Mouse (Mus musculus) liver, embryonic 11.5 days (tissue): ENCODE measurements around the gene Acacb. TPM values are rescaled to one million over a fixed set of nuclear protein-coding genes. Genes with fewer than 3 reads are reported as not detected.

Source experiments
- ATAC-seq: fragments of 200-750 bp; cut with Nextera tagmentation; replicated peaks from 2 replicates; pipeline ENCODE4 v1.8.0; 2017; ENCODE audit warnings: moderate number of reproducible peaks, mild to moderate bottlenecking, moderate TSS enrichment, moderate library complexity; ENCODE audit not compliant: low FRiP score
- DNase-seq: peaks from one replicate; pipeline ENCODE4 v3.0.0-alpha.2; 2017; ENCODE audit warnings: low spot score
- H3K27ac ChIP-seq: fragments of 300-500 bp; sonication (generic); 2 replicates; pipeline ENCODE4 v1.5.1; 2014; ENCODE audit warnings: mild to moderate bottlenecking, low read depth, low read length, control low read depth
- H3K27me3 ChIP-seq: fragments of 300-500 bp; sonication (generic); replicated peaks from 2 replicates; pipeline ENCODE4 v1.6.1; 2014; ENCODE audit warnings: low read length, mixed read lengths; ENCODE audit not compliant: control insufficient read depth, insufficient read depth
- H3K36me3 ChIP-seq: fragments of 300-500 bp; sonication (generic); 2 replicates; pipeline ENCODE4 v1.6.1; 2014; ENCODE audit warnings: mild to moderate bottlenecking, low read length, moderate library complexity, mixed read lengths; ENCODE audit not compliant: control insufficient read depth, insufficient read depth
- H3K4me1 ChIP-seq: fragments of 300-500 bp; sonication (generic); replicated peaks from 2 replicates; pipeline ENCODE4 v1.6.1; 2014; ENCODE audit warnings: low read length, mixed read lengths; ENCODE audit not compliant: control insufficient read depth, insufficient read depth
- H3K4me2 ChIP-seq: fragments of 300-500 bp; sonication (generic); 2 replicates; pipeline ENCODE4 v1.6.1; 2014; ENCODE audit warnings: mild to moderate bottlenecking, control low read depth, moderate library complexity
- H3K4me3 ChIP-seq: fragments of 300-500 bp; sonication (generic); 2 replicates; pipeline ENCODE4 v1.5.1; 2014; ENCODE audit warnings: low read depth, low read length, control low read depth
- H3K9ac ChIP-seq: fragments of 300-500 bp; sonication (generic); 2 replicates; pipeline ENCODE4 v1.6.1; 2014; ENCODE audit warnings: low read depth, low read length, control low read depth
- H3K9me3 ChIP-seq: fragments of 300-500 bp; sonication (generic); 2 replicates; pipeline ENCODE4 v1.6.1; 2016; ENCODE audit warnings: low read length, inconsistent platforms, mixed read lengths; ENCODE audit not compliant: control insufficient read depth
- WGBS: fragments of 180-500 bp; shearing (Covaris S2); extraction: QIAGEN DNeasy Blood & Tissue Kit; methylation state at CpG from one replicate; pipeline ENCODE4 v1.1.7; 2014; 5-methylcytosine and 5-hydroxymethylcytosine counted together
- polyA plus RNA-seq: library from polyadenylated mRNA; unstranded; fragments of >200 nt; fragmentation: Nextera tagmentation; extraction: Ambion mirVana; gene quantifications from 2 replicates; pipeline ENCODE4 v1.2.1, GENCODE M21; 2014

Acacb gene
- polyA plus RNA-seq, 1 experiment from 2014 or later, result 0.86 TPM

DNA sequence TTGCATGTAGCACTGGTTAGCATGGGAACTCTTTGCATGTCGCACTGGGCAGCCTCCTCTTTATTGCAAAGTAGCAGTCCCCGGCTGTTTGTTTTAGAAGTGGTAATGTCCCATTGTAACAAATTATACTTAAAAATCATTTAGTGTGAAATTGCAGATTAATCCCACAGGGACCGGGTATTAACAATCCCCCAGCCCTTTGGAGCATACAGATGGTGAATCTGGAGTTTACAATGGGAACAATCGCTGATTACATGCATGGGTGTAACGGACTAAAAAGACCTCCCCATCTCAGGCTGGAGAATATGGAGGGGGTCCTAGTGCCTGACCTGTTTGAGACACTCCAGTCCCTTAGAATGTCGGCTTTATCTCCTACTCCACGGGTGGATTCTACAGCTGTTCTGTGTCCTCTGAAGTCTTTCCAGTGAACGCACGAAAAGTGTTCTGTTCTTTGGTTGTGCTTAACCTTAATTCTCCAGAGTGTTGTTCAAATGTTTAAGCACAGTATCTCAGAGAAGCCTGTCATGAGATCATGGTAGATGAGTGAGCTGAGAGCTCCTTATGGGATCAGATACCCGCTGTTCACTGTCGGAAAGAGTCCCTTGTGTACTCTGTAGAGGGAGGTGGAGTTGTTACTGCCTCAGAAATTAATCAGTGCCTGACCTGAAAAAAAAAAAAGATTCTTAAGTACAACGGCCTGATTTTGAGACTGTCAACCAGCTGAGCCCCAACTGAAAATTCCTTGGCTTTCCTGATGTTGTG, 133.2 kb downstream of the Acacb start:
- Histone ChIP-seq H3K27me3 (peaks cover 35% of the 10 kb centered on the region), H3K36me3 (no peaks in the 10 kb centered on the region), H3K4me1 (peaks cover 4% of the 10 kb centered on the region; the same call in 1 of the 2 replicates), H3K4me3 (no peak overlapping the region), H3K9ac (no peak overlapping the region), H3K27ac (no peak overlapping the region), H3K4me2 (no peak overlapping the region), H3K9me3 (no peaks in the 10 kb centered on the region)
- DNase-seq (no peak), ATAC-seq (no peak)
- 63% methylated on average over 12 of the region's 12 CpGs for WGBS

GRCm38 (mm10) chr5:114282346-114282745, 136.0 kb downstream of the Acacb start:
- WGBS, result 29% methylated on average over 6 of the region's 6 CpGs
- Histone ChIP-seq H3K9ac (no peak overlapping the region), H3K9me3 (no peaks in the 10 kb centered on the region), H3K27me3 (peaks cover 8% of the 10 kb centered on the region), H3K27ac (no peak overlapping the region), H3K4me1 (peaks cover 4% of the 10 kb centered on the region; the same call in 1 of the 2 replicates), H3K4me3 (no peak overlapping the region), H3K4me2 (no peak overlapping the region), H3K36me3 (no peaks in the 10 kb centered on the region)
- DNase-seq (no peak), ATAC-seq (no peak)

- WGBS, result 77% methylated on average over 13 of the region's 13 CpGs
- Histone ChIP-seq H3K9me3 (no peaks in the 10 kb centered on the region), H3K9ac (no peak overlapping the region), H3K27ac (no peak overlapping the region), H3K4me3 (no peak overlapping the region), H3K4me1 (peaks cover 4% of the 10 kb centered on the region; the same call in 1 of the 2 replicates), H3K36me3 (no peaks in the 10 kb centered on the region), H3K4me2 (no peak overlapping the region), H3K27me3 (peaks cover 9% of the 10 kb centered on the region)
- no peak for ATAC-seq
- no peak for DNase-seq
Observed at GRCm38 (mm10) chr5:114284604-114285397, 138.5 kb downstream of the Acacb start.

- ATAC-seq, result no peak
- no peak for DNase-seq
- no peaks in the 10 kb centered on the region for H3K9me3 ChIP-seq
- no peak overlapping the region for H3K4me2 ChIP-seq
- H3K4me3 ChIP-seq, result no peak overlapping the region
- peaks cover 4% of the 10 kb centered on the region; the same call in 1 of the 2 replicates for H3K4me1 ChIP-seq
- H3K9ac ChIP-seq, result no peak overlapping the region
- WGBS, result 87% methylated on average over 3 of the region's 3 CpGs
- no peak overlapping the region for H3K27ac ChIP-seq
- no peaks in the 10 kb centered on the region for H3K36me3 ChIP-seq
- peaks cover 9% of the 10 kb centered on the region for H3K27me3 ChIP-seq
Observed at GRCm38 (mm10) chr5:114285398-114285700, 139.0 kb downstream of the Acacb start.

GRCm38 (mm10) chr5:114286102-114286501, 139.8 kb downstream of the Acacb start:
- Histone ChIP-seq H3K27ac (no peak overlapping the region), H3K9ac (no peak overlapping the region), H3K9me3 (no peaks in the 10 kb centered on the region), H3K4me3 (no peak overlapping the region), H3K4me1 (peaks cover 4% of the 10 kb centered on the region; the same call in 1 of the 2 replicates), H3K4me2 (no peak overlapping the region), H3K36me3 (no peaks in the 10 kb centered on the region), H3K27me3 (peaks cover 9% of the 10 kb centered on the region)
- ATAC-seq (no peak), DNase-seq (no peak)
- 68% methylated on average over 4 of the region's 4 CpGs for WGBS

DNA sequence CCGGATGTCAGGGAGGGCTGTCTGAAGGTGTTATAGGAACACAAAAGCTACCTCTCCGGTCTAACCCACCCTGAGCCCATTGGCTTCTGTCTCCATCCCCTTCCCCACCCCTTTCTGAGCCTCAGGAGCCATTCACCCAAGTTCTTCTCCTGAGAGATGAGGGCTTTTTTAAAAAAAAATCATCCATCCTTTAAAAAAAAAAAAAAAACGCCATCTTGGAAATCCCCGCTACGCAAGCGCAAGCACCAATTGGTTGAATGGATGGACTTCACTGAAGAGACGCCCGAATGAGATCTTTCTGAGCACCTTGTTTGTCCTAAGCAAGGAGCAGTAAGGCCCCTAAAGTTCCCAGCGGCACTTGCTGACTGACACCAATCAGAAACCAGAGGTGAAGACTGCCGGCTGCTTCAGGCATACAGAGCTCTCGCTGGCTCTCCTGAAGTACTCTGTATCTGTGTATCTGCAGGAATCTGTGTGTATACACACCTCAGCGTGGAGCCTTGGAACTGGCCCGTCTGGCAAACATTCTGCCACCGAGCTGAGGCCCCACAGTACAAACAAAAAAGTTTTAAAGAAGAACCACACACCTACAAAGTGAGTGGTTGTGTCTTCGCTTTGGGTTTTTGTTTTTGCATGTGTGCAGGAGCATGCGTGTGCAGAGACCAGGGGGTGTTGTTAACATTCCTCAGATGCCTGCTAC, 140.7 kb downstream of the Acacb start:
- Histone ChIP-seq H3K9me3 (no peaks in the 10 kb centered on the region), H3K27me3 (peaks cover 9% of the 10 kb centered on the region), H3K9ac (no peak overlapping the region), H3K4me2 (no peak overlapping the region), H3K27ac (no peak overlapping the region), H3K4me1 (peaks cover 2% of the 10 kb centered on the region; the same call in 1 of the 2 replicates), H3K4me3 (no peak overlapping the region), H3K36me3 (no peaks in the 10 kb centered on the region)
- no peak for DNase-seq
- no peak for ATAC-seq
- WGBS, result 75% methylated on average over 16 of the region's 16 CpGs

DNA sequence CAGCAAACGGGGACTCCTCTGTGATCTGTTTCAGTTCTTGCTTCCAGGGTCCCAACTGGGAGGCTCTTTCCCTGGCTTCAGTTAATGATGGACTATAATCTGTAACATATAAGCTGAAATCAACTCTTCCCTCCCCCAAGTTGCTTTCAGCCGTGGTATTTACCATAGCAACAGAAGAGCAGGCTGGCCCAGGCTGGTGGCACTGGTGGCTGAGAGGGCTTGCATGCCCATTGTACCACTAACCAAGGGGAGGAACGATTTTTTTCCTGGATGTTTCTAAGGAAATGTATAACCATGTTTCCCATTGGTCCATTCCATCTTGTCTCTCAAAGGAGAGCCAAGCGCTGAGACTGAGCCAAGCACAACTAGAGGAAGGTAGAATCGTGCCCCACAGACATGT, 142.1 kb downstream of the Acacb start:
- Histone ChIP-seq H3K27ac (no peak overlapping the region), H3K27me3 (peaks cover 9% of the 10 kb centered on the region)

DNA sequence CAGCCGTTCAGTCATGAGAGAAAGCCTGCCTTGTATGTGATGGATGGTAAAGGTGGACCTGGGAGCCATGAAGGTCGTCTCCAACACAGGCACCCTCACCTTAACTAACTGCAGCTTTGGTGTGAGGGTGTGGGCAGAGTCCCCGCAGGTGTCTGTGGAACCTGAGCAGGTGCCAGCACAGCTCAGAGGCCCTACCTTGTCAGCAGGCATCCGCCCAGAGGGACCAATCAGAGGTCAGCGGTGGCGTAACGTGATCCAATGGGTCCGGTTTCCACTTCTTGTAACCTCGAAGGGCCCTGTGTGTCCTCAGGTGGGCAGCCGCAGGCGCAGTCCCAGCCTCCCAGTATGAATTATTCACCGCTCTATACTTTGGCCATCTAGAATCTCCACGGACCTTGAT, 142.5 kb downstream of the Acacb start, which contains the start of gene Myo1h:
Gene Myo1h (plus strand): TSS at position 293 of the 400 bp plus-strand sequence.
- ATAC-seq (no peak), DNase-seq (no peak)
- WGBS, result 41% methylated on average over 13 of the region's 13 CpGs
- no peak within 1 kb of the TSS for H3K9ac ChIP-seq
- H3K36me3 ChIP-seq, result no peaks in the 10 kb centered on the region
- H3K9me3 ChIP-seq, result no peaks in the 10 kb centered on the region
- no peak within 1 kb of the TSS for H3K4me3 ChIP-seq
- H3K4me2 ChIP-seq, result no peak within 1 kb of the TSS
- no peak within 1 kb of the TSS for H3K27ac ChIP-seq
- no peaks in the 10 kb centered on the region for H3K4me1 ChIP-seq
- peaks cover 9% of the 10 kb centered on the region for H3K27me3 ChIP-seq

More for the DNA sequence above, 142.1 kb downstream of the Acacb start:
- no peak overlapping the region for H3K4me3 ChIP-seq
- ATAC-seq (no peak), DNase-seq (no peak)
- no peak overlapping the region for H3K9ac ChIP-seq
- WGBS, result 80% methylated on average over 5 of the region's 5 CpGs
- no peaks in the 10 kb centered on the region for H3K36me3 ChIP-seq
- no peaks in the 10 kb centered on the region for H3K9me3 ChIP-seq
- H3K4me2 ChIP-seq, result no peak overlapping the region
- no peaks in the 10 kb centered on the region for H3K4me1 ChIP-seq
